Mouse (Mus musculus): Measurements from ENCODE around the gene Grik2. TPM values are rescaled to one million over a fixed set of nuclear protein-coding genes. Genes with fewer than 3 reads are reported as not detected.

The Grik2 gene
- total and polyA plus RNA-seq, 3 experiments, result not detected

- H3K27me3 ChIP-seq (ENCODE audit: control insufficient read depth in 1 of 2, insufficient read depth in 2 of 2, low read length in 2 of 2), result no peaks in the 10 kb centered on the region
- H3K27ac ChIP-seq (ENCODE audit: control insufficient read depth, low read depth, low read length), result no peak overlapping the region
- H3K79me2 ChIP-seq (ENCODE audit: control insufficient read depth, insufficient read depth, low read length, poor library complexity), result no peaks in the 10 kb centered on the region
- H3K9me3 ChIP-seq (replicated peaks; ENCODE audit: insufficient read depth, low read length), result no peaks in the 10 kb centered on the region
- no peaks in the 10 kb centered on the region for H3K36me3 ChIP-seq (ENCODE audit: control insufficient read depth in 1 of 2, insufficient read depth in 2 of 2, low read length in 2 of 2)
- no peak for DNase-seq (ENCODE audit: low read depth, low spot score)
- H3K4me3 ChIP-seq (ENCODE audit: control insufficient read depth in 1 of 2, insufficient read depth in 1 of 2, low read depth in 2 of 2, low read length in 2 of 2), result no peak overlapping the region
- no peak overlapping the region for H3K9ac ChIP-seq (ENCODE audit: control insufficient read depth, low read depth, low read length, poor library complexity, severe bottlenecking)
- H3K4me1 ChIP-seq (ENCODE audit: control insufficient read depth in 1 of 2, insufficient read depth in 2 of 2, low read length in 2 of 2), result no peaks in the 10 kb centered on the region
- TF ChIP-seq KAT2A (conservative IDR thresholded peaks at IDR 0.05; ENCODE audit: low read depth, low read length), result no peak
- no peak for TF ChIP-seq POLR2A (IDR thresholded peaks at IDR 0.05; ENCODE audit: control insufficient read depth in 1 of 2, insufficient read depth in 1 of 2, low read depth in 1 of 2, low read length in 2 of 2, poor library complexity in 1 of 2)
- TF ChIP-seq USF1 (IDR thresholded peaks at IDR 0.05; ENCODE audit: low read depth, low read length), result no peak
- TF ChIP-seq POLR2AphosphoS2 (IDR thresholded peaks at IDR 0.05; ENCODE audit: low read length), result no peak
- no peak for TF ChIP-seq E2F4 (IDR thresholded peaks at IDR 0.05; ENCODE audit: borderline replicate concordance, low read depth, low read length)
- TF ChIP-seq ZMIZ1 (IDR thresholded peaks at IDR 0.05; ENCODE audit: low read depth, low read length), result no peak
- TF ChIP-seq UBTF (IDR thresholded peaks at IDR 0.05; ENCODE audit: borderline replicate concordance, insufficient read depth, low read depth, low read length), result no peak
- no peak for TF ChIP-seq POLR2AphosphoS5 (IDR thresholded peaks at IDR 0.05; ENCODE audit: borderline replicate concordance, low read depth, low read length)
- no peak for TF ChIP-seq ZNF384 (IDR thresholded peaks at IDR 0.05; ENCODE audit: low read depth, low read length)
- no peak for TF ChIP-seq TAL1 (IDR thresholded peaks at IDR 0.05; ENCODE audit: low read length)
- no peak for TF ChIP-seq JUND (IDR thresholded peaks at IDR 0.05; ENCODE audit: low read depth, low read length)
- no peak for TF ChIP-seq CTCF (IDR thresholded peaks at IDR 0.05 in 2 of 3, conservative IDR thresholded peaks at IDR 0.05 in 1 of 3; ENCODE audit: control insufficient read depth in 1 of 3, insufficient read depth in 1 of 3, low read depth in 2 of 3, low read length in 3 of 3, poor library complexity in 1 of 3, severe bottlenecking in 1 of 3)
- TF ChIP-seq MYC (IDR thresholded peaks at IDR 0.05; ENCODE audit: low read depth, low read length), result no peak
- no peak for TF ChIP-seq MAX (IDR thresholded peaks at IDR 0.05; ENCODE audit: low read length)
- TF ChIP-seq GATA1 (IDR thresholded peaks at IDR 0.05; ENCODE audit: low read depth, low read length), result no peak
- TF ChIP-seq SIN3A (IDR thresholded peaks at IDR 0.05; ENCODE audit: low read length), result no peak
- TF ChIP-seq GABPA (IDR thresholded peaks at IDR 0.05; ENCODE audit: low read depth, low read length), result no peak
- no peak for TF ChIP-seq RAD21 (IDR thresholded peaks at IDR 0.05; ENCODE audit: low read depth, low read length)
- TF ChIP-seq SMC3 (IDR thresholded peaks at IDR 0.05; ENCODE audit: low read depth, low read length), result no peak
These were observed 64.9 kb downstream of the Grik2 start for GRCm38 (mm10) chr10:49723706-49724105.

DNA sequence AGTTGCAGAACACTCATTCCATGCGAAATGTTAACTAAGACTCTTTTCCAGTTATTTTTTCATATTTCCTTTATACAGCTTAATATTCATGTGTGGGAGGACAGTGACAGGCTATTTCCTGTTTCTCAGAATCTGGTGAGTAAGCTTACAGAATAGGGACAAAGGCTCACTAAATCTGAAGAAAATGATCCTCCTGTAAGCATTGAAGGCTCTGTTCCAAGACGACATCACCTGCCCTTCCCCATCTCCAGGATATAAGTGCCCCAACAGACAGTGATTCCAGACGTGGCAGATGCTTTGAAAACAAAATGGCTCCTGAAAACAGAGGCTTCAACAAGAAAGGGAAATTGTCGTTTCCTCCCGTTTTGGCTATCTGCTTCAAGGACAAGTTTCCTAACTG is 71.7 kb downstream of the Grik2 start:
- Histone ChIP-seq H3K4me3 (ENCODE audit: control insufficient read depth in 1 of 2, insufficient read depth in 1 of 2, low read depth in 2 of 2, low read length in 2 of 2) (no peak overlapping the region), H3K9ac (ENCODE audit: control insufficient read depth, low read depth, low read length, poor library complexity, severe bottlenecking) (no peak overlapping the region), H3K9me3 (replicated peaks; ENCODE audit: insufficient read depth, low read length) (no peaks in the 10 kb centered on the region), H3K27ac (ENCODE audit: control insufficient read depth, low read depth, low read length) (no peak overlapping the region), H3K36me3 (ENCODE audit: control insufficient read depth in 1 of 2, insufficient read depth in 2 of 2, low read length in 2 of 2) (no peaks in the 10 kb centered on the region), H3K4me1 (ENCODE audit: control insufficient read depth in 1 of 2, insufficient read depth in 2 of 2, low read length in 2 of 2) (no peaks in the 10 kb centered on the region), H3K27me3 (ENCODE audit: control insufficient read depth in 1 of 2, insufficient read depth in 2 of 2, low read length in 2 of 2) (no peaks in the 10 kb centered on the region), H3K79me2 (ENCODE audit: control insufficient read depth, insufficient read depth, low read length, poor library complexity) (no peaks in the 10 kb centered on the region)
- DNase-seq (ENCODE audit: low read depth, low spot score), result no peak
- TF ChIP-seq POLR2A (IDR thresholded peaks at IDR 0.05; ENCODE audit: control insufficient read depth in 1 of 2, insufficient read depth in 1 of 2, low read depth in 1 of 2, low read length in 2 of 2, poor library complexity in 1 of 2) (no peak), TAL1 (IDR thresholded peaks at IDR 0.05; ENCODE audit: low read length) (no peak), MYB (IDR thresholded peaks at IDR 0.05; ENCODE audit: low read depth, low read length) (no peak), SMC3 (IDR thresholded peaks at IDR 0.05; ENCODE audit: low read depth, low read length) (no peak), TBP (IDR thresholded peaks at IDR 0.05; ENCODE audit: low read depth, low read length) (no peak), ZMIZ1 (IDR thresholded peaks at IDR 0.05; ENCODE audit: low read depth, low read length) (no peak), BHLHE40 (IDR thresholded peaks at IDR 0.05; ENCODE audit: borderline replicate concordance, low read depth, low read length) (no peak), ETS1 (IDR thresholded peaks at IDR 0.05; ENCODE audit: low read depth, low read length) (no peak), EP300 (IDR thresholded peaks at IDR 0.05; ENCODE audit: low read depth in 1 of 2, low read length in 2 of 2) (no peak), ZNF384 (IDR thresholded peaks at IDR 0.05; ENCODE audit: low read depth, low read length) (no peak), MAFK (IDR thresholded peaks at IDR 0.05; ENCODE audit: borderline replicate concordance, low read depth, low read length) (no peak), UBTF (IDR thresholded peaks at IDR 0.05; ENCODE audit: borderline replicate concordance, insufficient read depth, low read depth, low read length) (no peak), MYC (IDR thresholded peaks at IDR 0.05; ENCODE audit: low read depth, low read length) (no peak), RCOR1 (IDR thresholded peaks at IDR 0.05; ENCODE audit: low read depth, low read length) (no peak), RAD21 (IDR thresholded peaks at IDR 0.05; ENCODE audit: low read depth, low read length) (no peak), USF1 (IDR thresholded peaks at IDR 0.05; ENCODE audit: low read depth, low read length) (no peak), KAT2A (conservative IDR thresholded peaks at IDR 0.05; ENCODE audit: low read depth, low read length) (no peak), E2F4 (IDR thresholded peaks at IDR 0.05; ENCODE audit: borderline replicate concordance, low read depth, low read length) (no peak)

Measured in MEL (cell line).